Mouse (Mus musculus) intestine, embryonic 14.5 days (tissue): ENCODE measurements at regions not wholly inside any gene's neighbourhood (a gene's known extent, or its start where the extent isn't known, plus 50 kb on each side); places are given as distances from the start of the nearest gene placed in this dataset.

Experiments used
- ATAC-seq: fragments of 200-750 bp; cut with Nextera tagmentation; replicated peaks from 2 replicates; pipeline ENCODE4 v1.8.0; 2017; ENCODE audit warnings: low read depth, moderate number of reproducible peaks, moderate TSS enrichment, moderate library complexity; ENCODE audit not compliant: low FRiP score, low TSS enrichment
- DNase-seq: peaks from one replicate; pipeline ENCODE4 v3.0.0-alpha.2; 2018; ENCODE audit warnings: low spot score
- H3K27ac ChIP-seq: fragments of 300-500 bp; sonication (generic); 2 replicates; pipeline ENCODE4 v1.5.1; 2014; ENCODE audit warnings: low read depth, mild to moderate bottlenecking, control low read depth
- H3K27me3 ChIP-seq: fragments of 300-500 bp; sonication (generic); replicated peaks from 2 replicates; pipeline ENCODE4 v1.6.1; 2014; ENCODE audit warnings: low read length, control low read depth; ENCODE audit not compliant: control insufficient read depth, insufficient read depth
- H3K36me3 ChIP-seq: fragments of 300-500 bp; sonication (generic); 2 replicates; pipeline ENCODE4 v1.6.1; 2014; ENCODE audit warnings: low read length, control low read depth; ENCODE audit not compliant: control insufficient read depth, insufficient read depth
- H3K4me1 ChIP-seq: fragments of 300-500 bp; sonication (generic); replicated peaks from 2 replicates; pipeline ENCODE4 v1.6.1; 2014; ENCODE audit warnings: low read length, control low read depth, mixed read lengths; ENCODE audit not compliant: control insufficient read depth, insufficient read depth
- H3K4me2 ChIP-seq: fragments of 300-500 bp; sonication (generic); 2 replicates; pipeline ENCODE4 v1.6.1; 2014; ENCODE audit warnings: low read length
- H3K4me3 ChIP-seq: fragments of 300-500 bp; sonication (generic); 2 replicates; pipeline ENCODE4 v1.5.1; 2014; ENCODE audit warnings: low read depth, low read length, control low read depth, mixed read lengths
- H3K9ac ChIP-seq: fragments of 300-500 bp; sonication (generic); 2 replicates; pipeline ENCODE4 v1.6.1; 2014; ENCODE audit warnings: mild to moderate bottlenecking, low read length
- H3K9me3 ChIP-seq: fragments of 300-500 bp; sonication (generic); 2 replicates; pipeline ENCODE4 v1.6.1; 2016; ENCODE audit warnings: low read length, control low read depth; ENCODE audit not compliant: control insufficient read depth
- WGBS: fragments of 180-500 bp; shearing (Covaris S2); extraction: QIAGEN DNeasy Blood & Tissue Kit; methylation state at CpG from one replicate; pipeline ENCODE4 v1.1.7; 2014; 5-methylcytosine and 5-hydroxymethylcytosine counted together

GRCm38 (mm10) chr1:183806864-183807730, 206.0 kb upstream of the Dusp10 start:
- WGBS = 77% methylated on average over 8 of the region's 8 CpGs
- Histone ChIP-seq H3K27me3 (no peaks in the 10 kb centered on the region), H3K4me2 (no peak overlapping the region), H3K36me3 (no peaks in the 10 kb centered on the region), H3K4me3 (no peak overlapping the region), H3K4me1 (no peaks in the 10 kb centered on the region), H3K27ac (no peak overlapping the region), H3K9me3 (no peaks in the 10 kb centered on the region), H3K9ac (no peak overlapping the region)
- no peak for DNase-seq
- ATAC-seq = no peak

- Histone ChIP-seq H3K27me3 (no peaks in the 10 kb centered on the region), H3K4me3 (no peak overlapping the region), H3K4me2 (no peak overlapping the region), H3K9me3 (no peaks in the 10 kb centered on the region), H3K27ac (no peak overlapping the region), H3K9ac (no peak overlapping the region), H3K36me3 (no peaks in the 10 kb centered on the region), H3K4me1 (no peaks in the 10 kb centered on the region)
- 66% methylated on average over 2 of the region's 2 CpGs for WGBS
- ATAC-seq (no peak), DNase-seq (no peak)
Measured at GRCm38 (mm10) chr1:183808168-183808567, 204.9 kb upstream of the Dusp10 start.

GRCm38 (mm10) chr1:183820555-183820954, 192.5 kb upstream of the Dusp10 start:
- no peaks in the 10 kb centered on the region for H3K27me3 ChIP-seq
- ATAC-seq (no peak), DNase-seq (no peak)
- H3K4me2 ChIP-seq = no peak overlapping the region
- no peak overlapping the region for H3K9ac ChIP-seq
- WGBS = 51% methylated on average over 5 of the region's 5 CpGs
- no peak overlapping the region for H3K27ac ChIP-seq
- H3K4me3 ChIP-seq = no peak overlapping the region
- no peaks in the 10 kb centered on the region for H3K36me3 ChIP-seq
- no peaks in the 10 kb centered on the region for H3K9me3 ChIP-seq
- no peaks in the 10 kb centered on the region for H3K4me1 ChIP-seq

GRCm38 (mm10) chr1:183826300-183826699, 186.8 kb upstream of the Dusp10 start:
- Histone ChIP-seq H3K4me1 (no peaks in the 10 kb centered on the region), H3K4me3 (no peak overlapping the region), H3K36me3 (no peaks in the 10 kb centered on the region), H3K9ac (no peak overlapping the region), H3K9me3 (no peaks in the 10 kb centered on the region), H3K27ac (no peak overlapping the region), H3K27me3 (no peaks in the 10 kb centered on the region), H3K4me2 (no peak overlapping the region)
- ATAC-seq = no peak
- WGBS = 27% methylated on average over 4 of the region's 4 CpGs
- DNase-seq = no peak

- H3K4me3 ChIP-seq = no peak overlapping the region
- DNase-seq (no peak), ATAC-seq (no peak)
- H3K9ac ChIP-seq = no peak overlapping the region
- WGBS = 75% methylated on average over 4 of the region's 4 CpGs
- H3K4me2 ChIP-seq = no peak overlapping the region
- no peaks in the 10 kb centered on the region for H3K4me1 ChIP-seq
- no peaks in the 10 kb centered on the region for H3K36me3 ChIP-seq
- no peaks in the 10 kb centered on the region for H3K9me3 ChIP-seq
- no peaks in the 10 kb centered on the region for H3K27me3 ChIP-seq
- H3K27ac ChIP-seq = no peak overlapping the region
Measured at GRCm38 (mm10) chr1:183845135-183845534, 168.0 kb upstream of the Dusp10 start.

- Histone ChIP-seq H3K27ac (no peak overlapping the region), H3K9ac (no peak overlapping the region), H3K4me2 (no peak overlapping the region), H3K27me3 (no peaks in the 10 kb centered on the region), H3K36me3 (no peaks in the 10 kb centered on the region), H3K9me3 (no peaks in the 10 kb centered on the region), H3K4me1 (no peaks in the 10 kb centered on the region), H3K4me3 (no peak overlapping the region)
- 72% methylated on average over 3 of the region's 3 CpGs for WGBS
- ATAC-seq (no peak), DNase-seq (no peak)
Measured at GRCm38 (mm10) chr1:183853956-183854613, 159.0 kb upstream of the Dusp10 start.

GRCm38 (mm10) chr1:183865111-183865510, 148.0 kb upstream of the Dusp10 start:
- Histone ChIP-seq H3K27me3 (no peaks in the 10 kb centered on the region), H3K4me2 (no peak overlapping the region), H3K9ac (no peak overlapping the region), H3K27ac (no peak overlapping the region), H3K4me1 (no peaks in the 10 kb centered on the region), H3K4me3 (no peak overlapping the region), H3K9me3 (no peaks in the 10 kb centered on the region), H3K36me3 (no peaks in the 10 kb centered on the region)
- 75% methylated on average over 4 of the region's 4 CpGs for WGBS
- ATAC-seq (no peak), DNase-seq (no peak)

GRCm38 (mm10) chr1:183865586-183865985, 147.5 kb upstream of the Dusp10 start:
- WGBS = 76% methylated on average over 3 of the region's 3 CpGs
- no peak overlapping the region for H3K4me2 ChIP-seq
- DNase-seq = no peak

GRCm38 (mm10) chr1:183868965-183869364, 144.1 kb upstream of the Dusp10 start:
- no peak overlapping the region for H3K9ac ChIP-seq
- ATAC-seq (no peak), DNase-seq (no peak)
- no peaks in the 10 kb centered on the region for H3K4me1 ChIP-seq
- no peaks in the 10 kb centered on the region for H3K9me3 ChIP-seq
- H3K27ac ChIP-seq = no peak overlapping the region
- H3K36me3 ChIP-seq = no peaks in the 10 kb centered on the region
- no peak overlapping the region for H3K4me3 ChIP-seq
- WGBS = 97% methylated on average over 5 of the region's 5 CpGs
- no peaks in the 10 kb centered on the region for H3K27me3 ChIP-seq
- no peak overlapping the region for H3K4me2 ChIP-seq

More at GRCm38 (mm10) chr1:183865586-183865985, 147.5 kb upstream of the Dusp10 start:
- H3K9me3 ChIP-seq = no peaks in the 10 kb centered on the region
- no peaks in the 10 kb centered on the region for H3K4me1 ChIP-seq
- ATAC-seq = no peak
- no peak overlapping the region for H3K4me3 ChIP-seq
- H3K36me3 ChIP-seq = no peaks in the 10 kb centered on the region
- no peak overlapping the region for H3K27ac ChIP-seq
- no peak overlapping the region for H3K9ac ChIP-seq
- H3K27me3 ChIP-seq = no peaks in the 10 kb centered on the region
